Mouse (Mus musculus): Measurements from ENCODE around the gene Psme3.

The Psme3 gene

GRCm38 (mm10) chr11:101315665-101316500, at the start of gene Psme3:
TSS of gene Psme3 (plus strand) at chr11:101316213.
- ATAC-seq (ENCODE audit: insufficient number of reproducible peaks, low FRiP score, low TSS enrichment) = peak; percentile 80; the same call in 1 of the 2 replicates

DNA sequence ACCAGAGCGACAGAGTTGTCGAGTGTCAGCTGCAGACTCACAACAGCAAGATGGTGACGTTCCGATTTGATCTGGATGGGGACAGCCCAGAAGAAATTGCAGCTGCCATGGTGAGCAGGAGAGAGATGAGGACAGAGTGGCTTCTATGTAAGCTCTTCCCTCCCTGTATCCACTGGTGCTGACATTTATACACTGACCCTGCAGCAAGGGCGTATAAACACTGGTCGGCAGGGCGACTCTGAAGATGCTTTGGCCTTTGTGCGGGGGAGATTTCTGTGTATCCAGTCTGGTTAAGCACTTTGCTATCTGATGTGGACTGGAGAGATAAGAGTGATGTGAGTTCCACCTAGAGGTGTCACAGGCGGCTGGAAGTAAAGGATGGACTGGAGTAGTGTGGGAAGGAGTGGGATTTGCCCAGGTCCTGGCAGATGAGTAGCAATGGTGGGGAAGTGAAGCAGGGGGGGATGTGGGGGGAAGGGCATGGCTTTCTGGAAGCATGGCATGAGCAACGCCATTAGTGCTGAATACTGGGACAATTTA, 46.4 kb upstream of the Psme3 start:
- ATAC-seq (ENCODE audit: insufficient number of reproducible peaks, low FRiP score, low TSS enrichment) = no peak; the same call in 1 of the 2 replicates

DNA sequence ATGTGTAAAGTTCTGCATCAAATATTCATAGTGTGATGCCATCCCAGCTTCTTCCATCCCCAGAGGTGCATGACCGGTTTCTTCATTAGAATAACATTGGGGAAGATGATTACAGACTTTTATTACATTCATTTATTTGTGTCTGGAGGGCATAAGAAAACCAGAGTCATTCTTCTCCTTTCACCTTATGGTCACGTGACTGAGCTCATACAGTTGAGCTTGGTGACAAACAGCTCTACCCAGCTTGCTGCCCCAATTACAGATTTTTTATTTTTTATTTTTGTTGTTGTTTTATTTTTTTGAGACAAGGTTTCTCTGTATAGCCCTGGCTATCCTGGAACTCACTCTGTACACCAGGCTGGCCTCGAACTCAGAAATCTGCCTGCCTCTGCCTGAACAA, 43.6 kb upstream of the Psme3 start:
- no peak for ATAC-seq (ENCODE audit: insufficient number of reproducible peaks, low FRiP score, low TSS enrichment)

DNA sequence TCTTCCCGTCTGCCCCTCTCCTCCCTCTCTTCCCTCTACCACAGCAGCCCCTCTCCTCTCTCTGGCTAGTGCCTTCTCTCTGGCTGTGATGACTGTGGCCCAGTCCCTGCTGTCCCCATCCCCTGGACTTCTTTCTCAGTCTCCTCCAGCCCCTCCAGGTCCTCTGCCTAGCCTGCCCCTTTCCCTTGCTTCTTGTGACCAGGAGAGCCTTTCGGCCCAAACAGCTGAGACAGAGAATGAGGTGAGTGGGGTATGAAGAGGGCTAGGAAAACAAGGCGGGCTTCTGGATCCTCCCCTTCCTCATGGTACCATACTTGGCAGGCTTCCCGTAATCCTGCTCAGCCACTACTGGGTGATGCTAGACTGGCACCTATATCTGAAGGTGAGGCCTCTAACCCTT, 40.7 kb upstream of the Psme3 start:
- ATAC-seq (ENCODE audit: insufficient number of reproducible peaks, low FRiP score, low TSS enrichment) = no peak

GRCm38 (mm10) chr11:101276319-101277070, 39.5 kb upstream of the Psme3 start:
- ATAC-seq (ENCODE audit: insufficient number of reproducible peaks, low FRiP score, low TSS enrichment) = no peak

DNA sequence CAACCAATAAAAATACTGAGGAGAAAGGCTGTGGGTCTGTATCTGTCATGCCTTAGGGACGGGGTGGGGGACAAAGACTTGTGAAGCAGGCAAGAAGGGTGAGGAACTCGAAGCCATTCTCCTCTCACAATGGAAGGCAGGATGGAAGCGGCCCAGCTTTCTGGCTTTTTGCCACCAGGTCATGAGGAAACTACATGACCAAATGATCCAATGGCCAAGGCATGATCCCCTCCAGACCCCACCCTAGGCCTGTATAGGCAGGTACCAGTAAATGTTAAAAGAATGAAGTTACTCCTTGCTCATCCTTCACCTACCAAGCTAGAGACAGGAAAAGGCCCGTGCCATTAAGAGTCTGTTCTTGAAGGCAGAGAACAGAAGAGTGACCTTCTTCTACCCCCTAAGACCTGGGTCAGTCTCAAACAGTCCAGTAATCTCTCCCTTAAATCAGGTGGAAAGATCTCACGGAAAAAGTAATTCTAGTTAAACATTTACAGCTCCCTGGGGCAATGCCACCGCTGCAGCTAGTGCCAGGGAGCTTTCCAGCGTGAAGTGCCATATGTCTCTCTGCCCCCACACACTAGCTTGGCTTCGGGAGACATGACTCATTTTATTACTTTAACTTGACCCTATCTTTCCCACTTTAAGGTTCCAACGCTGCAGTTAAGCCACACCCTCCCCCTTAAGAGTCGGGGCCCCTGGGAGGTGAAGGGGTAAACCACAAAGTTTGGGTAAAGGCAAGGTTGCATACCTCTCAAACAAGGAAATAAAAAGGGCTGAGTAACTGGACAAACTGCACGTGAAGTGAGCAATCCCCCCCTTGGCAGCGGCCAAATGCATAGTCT, 38.4 kb upstream of the Psme3 start:
- no peak for ATAC-seq (ENCODE audit: insufficient number of reproducible peaks, low FRiP score, low TSS enrichment)

DNA sequence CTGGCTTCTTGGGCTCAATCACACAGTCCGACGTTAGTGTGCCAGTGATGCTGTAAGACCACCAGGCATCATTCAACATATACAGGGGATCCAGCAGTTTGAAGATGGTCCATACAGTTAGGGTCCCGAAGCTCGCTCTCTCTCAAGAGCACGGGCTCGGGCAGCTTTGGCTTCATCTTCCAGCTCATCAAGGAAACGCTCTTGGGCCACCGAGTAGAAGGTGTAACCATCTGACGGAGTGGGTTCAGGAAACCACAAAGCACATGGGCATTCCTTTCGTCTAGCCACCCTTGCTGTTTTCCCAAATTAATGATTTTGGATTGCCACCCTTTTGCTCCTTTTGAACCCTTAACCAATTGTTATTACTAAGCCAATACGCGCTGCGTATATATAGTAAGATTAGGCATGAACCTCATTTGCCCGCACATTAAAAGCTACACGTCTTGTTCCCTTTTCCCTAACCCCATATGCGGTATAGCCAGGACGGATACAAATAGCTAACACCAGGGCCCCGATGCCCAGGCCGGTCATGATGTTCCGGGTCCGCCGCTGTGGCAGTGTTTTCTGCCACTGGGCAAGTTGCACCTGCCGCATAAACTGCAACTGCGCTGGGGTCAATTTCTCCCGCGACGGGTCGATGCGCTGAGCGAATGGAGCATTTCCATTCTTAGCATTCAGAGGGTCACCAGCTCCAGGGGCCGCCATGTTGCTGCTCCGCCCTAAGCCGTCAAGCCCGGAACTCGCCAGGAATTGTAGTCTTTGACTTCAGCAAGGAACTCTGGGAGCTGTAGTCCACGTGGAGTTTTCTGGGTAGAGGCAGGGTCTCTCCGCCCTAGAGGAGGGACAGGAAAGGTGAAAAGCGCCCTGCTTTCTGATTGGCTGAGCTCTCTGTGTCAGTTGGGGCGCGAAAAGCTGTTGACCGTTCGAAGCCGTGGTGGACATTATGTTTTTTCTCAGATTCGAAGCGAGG, 37.5 kb upstream of the Psme3 start, which contains the start of the genes Cntd1 and Coa3:
Gene Cntd1, plus strand, starts transcription at position 790 of the 970 bp plus-strand sequence.
Gene Coa3, minus strand, starts transcription at position 892 of the 970 bp plus-strand sequence.
- ATAC-seq (ENCODE audit: insufficient number of reproducible peaks, low FRiP score, low TSS enrichment) = peak; percentile 96; the same call in 1 of the 2 replicates

- no peak for ATAC-seq (ENCODE audit: insufficient number of reproducible peaks, low FRiP score, low TSS enrichment)
Measured at GRCm38 (mm10) chr11:101279193-101279569, 36.8 kb upstream of the Psme3 start.

- no peak for ATAC-seq (ENCODE audit: insufficient number of reproducible peaks, low FRiP score, low TSS enrichment)
Measured at GRCm38 (mm10) chr11:101280837-101281236, 35.2 kb upstream of the Psme3 start.

DNA sequence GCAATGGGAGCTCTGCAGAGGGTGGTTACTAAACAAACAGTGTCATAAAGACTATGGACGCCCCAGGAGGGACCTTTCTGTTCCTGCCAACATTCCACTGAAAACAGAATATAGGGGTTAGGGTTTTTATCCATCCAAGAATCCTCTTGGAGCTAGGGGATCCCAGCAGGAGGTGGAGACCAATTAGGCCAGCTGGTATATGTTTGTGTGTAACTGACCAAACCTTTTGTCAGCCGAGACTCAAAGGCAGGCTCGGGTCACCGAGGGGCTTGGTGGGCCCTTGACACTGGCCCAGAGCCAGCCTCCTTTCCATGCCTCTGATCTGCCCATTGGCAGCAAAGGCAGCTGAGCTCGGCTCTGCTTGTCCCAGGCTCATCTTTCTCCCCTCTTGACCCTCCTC, 33.1 kb upstream of the Psme3 start:
- no peak for ATAC-seq (ENCODE audit: insufficient number of reproducible peaks, low FRiP score, low TSS enrichment)

- no peak for ATAC-seq (ENCODE audit: insufficient number of reproducible peaks, low FRiP score, low TSS enrichment)
Measured at GRCm38 (mm10) chr11:101283805-101284204, 32.2 kb upstream of the Psme3 start.

DNA sequence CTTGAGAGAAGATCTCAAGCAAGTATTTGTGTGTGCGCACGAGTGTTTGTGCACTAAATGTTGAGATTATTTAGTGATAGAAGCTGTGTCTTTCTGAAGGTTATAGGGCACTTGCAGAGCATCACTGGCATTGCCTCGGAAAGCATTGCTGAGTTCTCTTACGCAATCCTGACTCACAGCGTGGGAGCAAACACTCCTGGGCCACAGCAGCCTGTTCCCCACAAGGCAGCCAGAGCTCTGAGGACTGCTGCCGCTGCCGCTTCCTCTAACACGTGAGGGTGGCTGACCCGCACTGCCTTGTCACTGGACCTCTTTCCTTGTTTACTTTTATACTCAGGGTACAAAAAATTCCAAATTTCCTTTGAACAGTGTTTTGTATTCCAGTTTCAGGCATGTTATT, 28.7 kb upstream of the Psme3 start:
- no peak for ATAC-seq (ENCODE audit: insufficient number of reproducible peaks, low FRiP score, low TSS enrichment)

DNA sequence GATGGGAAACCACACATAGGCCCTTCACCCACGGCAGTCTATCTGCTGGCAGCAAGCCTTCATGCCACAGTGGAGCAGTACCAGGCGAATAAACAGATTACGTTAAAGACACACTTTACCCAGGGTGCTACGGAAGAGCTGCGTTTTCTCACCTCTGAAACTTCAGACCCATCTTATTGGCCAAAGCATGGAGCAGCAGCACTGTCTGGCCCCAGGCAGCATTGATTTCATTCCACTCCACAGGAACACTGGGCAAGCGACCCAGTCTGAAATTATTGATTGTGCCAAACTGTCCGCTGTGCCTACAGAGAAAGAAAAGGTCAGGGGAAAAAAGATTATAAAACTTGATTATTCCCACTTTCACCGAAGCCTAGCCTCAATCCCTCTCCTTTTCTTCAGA, 24.8 kb upstream of the Psme3 start:
- ATAC-seq (ENCODE audit: insufficient number of reproducible peaks, low FRiP score, low TSS enrichment) = no peak

DNA sequence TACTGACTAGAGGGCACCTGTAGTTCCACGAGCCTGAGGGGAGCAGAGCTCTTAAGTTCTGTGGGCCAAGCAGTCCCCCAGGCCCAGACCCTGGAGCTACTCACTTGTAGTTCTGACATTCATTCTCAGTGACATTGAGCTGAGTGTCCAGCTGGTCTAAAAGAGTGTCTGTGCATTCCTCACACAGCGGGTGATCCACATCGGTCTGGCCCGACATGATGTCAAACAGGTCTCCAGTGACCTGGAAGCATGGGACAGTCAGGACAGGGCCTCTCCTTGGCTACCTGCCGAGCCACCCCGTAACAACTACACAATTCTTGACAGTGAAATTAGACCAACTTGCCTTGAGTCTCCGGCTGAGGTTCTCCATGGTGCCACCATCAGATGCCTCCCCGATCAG, 20.8 kb upstream of the Psme3 start:
- ATAC-seq (ENCODE audit: insufficient number of reproducible peaks, low FRiP score, low TSS enrichment) = no peak

DNA sequence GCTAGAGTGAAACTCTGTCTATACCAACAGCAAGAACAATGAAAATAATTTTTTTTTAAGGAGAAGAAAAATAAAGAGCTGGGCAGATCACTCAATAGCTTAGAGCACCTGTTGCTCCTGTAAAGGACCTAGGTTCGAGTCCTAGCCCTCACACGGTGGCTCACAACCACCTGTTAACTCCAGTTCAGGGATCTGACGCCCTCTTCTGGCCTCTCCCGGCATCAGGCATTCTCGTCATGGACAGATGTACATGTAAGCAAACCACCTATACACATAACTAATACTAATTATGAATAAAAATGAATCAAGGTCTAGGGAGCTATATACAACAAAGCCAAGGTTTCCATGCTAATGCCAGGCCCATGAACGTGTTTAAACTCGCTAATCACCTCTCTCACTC, 15.1 kb upstream of the Psme3 start:
- no peak for ATAC-seq (ENCODE audit: insufficient number of reproducible peaks, low FRiP score, low TSS enrichment)

DNA sequence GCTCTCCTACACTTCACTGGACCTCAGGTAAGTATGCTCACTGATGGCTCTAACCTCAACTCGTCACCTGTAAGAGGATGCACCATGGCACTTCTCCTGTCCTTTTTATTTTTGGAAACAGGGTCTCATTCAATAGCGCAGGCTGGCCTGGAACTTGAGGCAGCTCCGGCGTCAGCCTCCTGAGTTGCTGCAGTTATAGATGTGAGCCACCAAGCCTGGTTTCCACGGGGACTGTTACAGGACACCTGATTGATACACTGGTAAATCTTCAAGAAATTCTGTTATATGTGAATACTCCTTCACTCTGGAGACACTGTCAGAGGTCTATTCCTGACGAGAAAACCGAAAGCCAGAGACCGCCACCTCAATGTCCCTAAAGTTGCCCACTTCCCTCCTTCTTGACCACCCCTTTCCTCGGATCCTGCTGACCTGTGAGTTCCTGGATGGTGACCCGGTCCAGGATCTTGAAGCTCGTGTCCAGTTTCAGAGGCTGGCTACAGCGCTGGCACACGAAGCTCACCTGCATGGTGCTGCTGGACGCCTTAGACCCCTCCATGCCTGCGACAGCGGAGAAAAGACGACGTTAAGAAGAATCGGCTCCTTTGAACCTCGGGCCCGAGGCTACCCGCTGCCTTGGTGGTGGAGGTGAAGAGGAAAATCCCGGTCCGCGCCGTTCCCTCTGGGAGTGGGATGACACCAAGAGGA, 14.6 kb upstream of the Psme3 start:
- no peak for ATAC-seq (ENCODE audit: insufficient number of reproducible peaks, low FRiP score, low TSS enrichment)

GRCm38 (mm10) chr11:101302004-101302798, 13.8 kb upstream of the Psme3 start, which contains the start of gene Becn1:
TSS of gene Becn1 (minus strand) at chr11:101302286.
- peak; percentile 93; the same call in 1 of the 2 replicates for ATAC-seq (ENCODE audit: insufficient number of reproducible peaks, low FRiP score, low TSS enrichment)

DNA sequence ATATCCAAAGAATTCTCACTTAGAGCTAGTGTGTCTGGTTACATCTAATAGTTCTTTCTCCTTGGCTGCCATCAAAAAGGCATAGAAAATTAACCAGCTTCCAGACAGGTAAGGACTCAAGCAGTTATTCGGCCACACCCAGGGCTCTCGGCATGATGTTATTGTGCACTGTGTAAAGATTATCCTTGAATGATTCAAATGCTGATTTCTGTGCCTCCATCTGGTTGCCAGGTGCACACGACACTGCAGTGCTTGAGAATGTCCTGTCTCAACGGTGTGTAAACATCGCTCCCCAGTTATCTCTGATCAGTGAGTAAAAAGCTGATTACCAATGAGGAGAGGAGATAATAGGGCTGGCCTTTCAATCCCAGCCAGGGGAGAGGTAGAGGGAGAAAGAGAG, 8.3 kb upstream of the Psme3 start:
- no peak for ATAC-seq (ENCODE audit: insufficient number of reproducible peaks, low FRiP score, low TSS enrichment)

Measured in cerebellum, adult (tissue).